Mouse (Mus musculus): ENCODE results near the gene Tbc1d9. TPM values are rescaled to one million over a fixed set of nuclear protein-coding genes. Genes with fewer than 3 reads are reported as not detected.

Tbc1d9 gene
- polyA plus RNA-seq, 1 experiment from 2014 or later: 0.41 TPM

GRCm38 (mm10) chr8:83202946-83203345 lies 37.8 kb downstream of the Tbc1d9 start:
- ATAC-seq (no peak), DNase-seq (no peak)
- Histone ChIP-seq H3K9ac (replicated peaks) (no peak overlapping the region), H3K36me3 (replicated peaks; ENCODE audit: insufficient read depth, low read length) (no peaks in the 10 kb centered on the region), H3K4me2 (ENCODE audit: low read depth, low read length) (no peak overlapping the region), H3K9me3 (ENCODE audit: low read length) (no peaks in the 10 kb centered on the region), H3K27ac (ENCODE audit: low read depth) (no peak overlapping the region), H3K27me3 (ENCODE audit: insufficient read depth, low read length) (no peaks in the 10 kb centered on the region), H3K4me1 (ENCODE audit: insufficient read depth) (peaks cover 6% of the 10 kb centered on the region; the same call in 1 of the 2 replicates), H3K4me3 (ENCODE audit: low read depth, low read length) (no peak overlapping the region)
- TF ChIP-seq EP300 (IDR thresholded peaks at IDR 0.05; ENCODE audit: low read depth): no peak
- 79% methylated on average over 11 of the region's 11 CpGs for WGBS (ENCODE audit: insufficient replicate concordance)

GRCm38 (mm10) chr8:83205907-83206306 lies 40.8 kb downstream of the Tbc1d9 start:
- no peak for DNase-seq
- Histone ChIP-seq H3K4me2 (ENCODE audit: low read depth, low read length) (no peak overlapping the region), H3K27me3 (ENCODE audit: insufficient read depth, low read length) (no peaks in the 10 kb centered on the region), H3K27ac (ENCODE audit: low read depth) (no peak overlapping the region), H3K4me1 (ENCODE audit: insufficient read depth) (peaks cover under 1% of the 10 kb centered on the region; the same call in 1 of the 2 replicates), H3K4me3 (ENCODE audit: low read depth, low read length) (no peak overlapping the region), H3K9ac (replicated peaks) (no peak overlapping the region), H3K9me3 (ENCODE audit: low read length) (no peaks in the 10 kb centered on the region), H3K36me3 (replicated peaks; ENCODE audit: insufficient read depth, low read length) (no peaks in the 10 kb centered on the region)
- TF ChIP-seq EP300 (IDR thresholded peaks at IDR 0.05; ENCODE audit: low read depth): no peak
- no peak for TF ChIP-seq CTCF (IDR thresholded peaks at IDR 0.05; ENCODE audit: low read depth)
- ATAC-seq: no peak
- 60% methylated on average over 7 of the region's 7 CpGs for WGBS (ENCODE audit: insufficient replicate concordance)

- H3K4me1 ChIP-seq (ENCODE audit: insufficient read depth): no peaks in the 10 kb centered on the region
- DNase-seq (no peak), ATAC-seq (no peak)
- no peak overlapping the region for H3K4me2 ChIP-seq (ENCODE audit: low read depth, low read length)
- no peak overlapping the region for H3K9ac ChIP-seq (replicated peaks)
- H3K36me3 ChIP-seq (replicated peaks; ENCODE audit: insufficient read depth, low read length): no peaks in the 10 kb centered on the region
- H3K9me3 ChIP-seq (ENCODE audit: low read length): no peaks in the 10 kb centered on the region
- H3K27ac ChIP-seq (ENCODE audit: low read depth): no peak overlapping the region
- WGBS (ENCODE audit: insufficient replicate concordance): 80% methylated on average over 4 of the region's 4 CpGs
- H3K27me3 ChIP-seq (ENCODE audit: insufficient read depth, low read length): no peaks in the 10 kb centered on the region
- TF ChIP-seq CTCF (IDR thresholded peaks at IDR 0.05; ENCODE audit: low read depth) (no peak), EP300 (IDR thresholded peaks at IDR 0.05; ENCODE audit: low read depth) (no peak)
- no peak overlapping the region for H3K4me3 ChIP-seq (ENCODE audit: low read depth, low read length)
These were observed 44.4 kb downstream of the Tbc1d9 start for GRCm38 (mm10) chr8:83209581-83209980.

- Histone ChIP-seq H3K4me2 (ENCODE audit: low read depth, low read length) (no peak overlapping the region), H3K9me3 (ENCODE audit: low read length) (no peaks in the 10 kb centered on the region), H3K27me3 (ENCODE audit: insufficient read depth, low read length) (no peaks in the 10 kb centered on the region), H3K4me1 (ENCODE audit: insufficient read depth) (peaks cover 9% of the 10 kb centered on the region), H3K4me3 (ENCODE audit: low read depth, low read length) (no peak overlapping the region), H3K9ac (replicated peaks) (no peak overlapping the region), H3K27ac (ENCODE audit: low read depth) (no peak overlapping the region), H3K36me3 (replicated peaks; ENCODE audit: insufficient read depth, low read length) (no peaks in the 10 kb centered on the region)
- ATAC-seq (no peak), DNase-seq (no peak)
- 83% methylated on average over 7 of the region's 7 CpGs for WGBS (ENCODE audit: insufficient replicate concordance)
- no peak for TF ChIP-seq CTCF (IDR thresholded peaks at IDR 0.05; ENCODE audit: low read depth)
- no peak for TF ChIP-seq EP300 (IDR thresholded peaks at IDR 0.05; ENCODE audit: low read depth)
These were observed 45.5 kb downstream of the Tbc1d9 start for GRCm38 (mm10) chr8:83210676-83211075.

- no peak overlapping the region for H3K9ac ChIP-seq (replicated peaks)
- ATAC-seq: peak; percentile 97
- peak overlapping the region; percentile 41; the same call in 1 of the 2 replicates for H3K27ac ChIP-seq (ENCODE audit: low read depth)
These were observed 49.9 kb downstream of the Tbc1d9 start for GRCm38 (mm10) chr8:83215065-83215464.

GRCm38 (mm10) chr8:83216520-83216919 lies 51.4 kb downstream of the Tbc1d9 start:
- 62% methylated on average over 6 of the region's 6 CpGs for WGBS (ENCODE audit: insufficient replicate concordance)
- Histone ChIP-seq H3K9me3 (ENCODE audit: low read length) (no peaks in the 10 kb centered on the region), H3K36me3 (replicated peaks; ENCODE audit: insufficient read depth, low read length) (no peaks in the 10 kb centered on the region), H3K4me2 (ENCODE audit: low read depth, low read length) (0 out of 2 replicates have a peak overlapping the region, but pooled peaks have one; percentile 1), H3K4me1 (ENCODE audit: insufficient read depth) (peaks cover 18% of the 10 kb centered on the region), H3K9ac (replicated peaks) (no peak overlapping the region), H3K27me3 (ENCODE audit: insufficient read depth, low read length) (no peaks in the 10 kb centered on the region), H3K4me3 (ENCODE audit: low read depth, low read length) (no peak overlapping the region), H3K27ac (ENCODE audit: low read depth) (no peak overlapping the region)
- DNase-seq (no peak), ATAC-seq (no peak)
- TF ChIP-seq EP300 (IDR thresholded peaks at IDR 0.05; ENCODE audit: low read depth) (no peak), CTCF (IDR thresholded peaks at IDR 0.05; ENCODE audit: low read depth) (no peak)

More at GRCm38 (mm10) chr8:83215065-83215464, 49.9 kb downstream of the Tbc1d9 start:
- H3K4me2 ChIP-seq (ENCODE audit: low read depth, low read length): peak overlapping the region; percentile 11; the same call in 1 of the 2 replicates
- H3K4me3 ChIP-seq (ENCODE audit: low read depth, low read length): no peak overlapping the region
- H3K27me3 ChIP-seq (ENCODE audit: insufficient read depth, low read length): no peaks in the 10 kb centered on the region
- TF ChIP-seq CTCF (IDR thresholded peaks at IDR 0.05; ENCODE audit: low read depth) (no peak), EP300 (IDR thresholded peaks at IDR 0.05; ENCODE audit: low read depth) (peak; percentile 98)
- no peaks in the 10 kb centered on the region for H3K9me3 ChIP-seq (ENCODE audit: low read length)
- peaks cover 18% of the 10 kb centered on the region for H3K4me1 ChIP-seq (ENCODE audit: insufficient read depth)
- DNase-seq: no peak
- WGBS (ENCODE audit: insufficient replicate concordance): 31% methylated on average over 5 of the region's 5 CpGs
- no peaks in the 10 kb centered on the region for H3K36me3 ChIP-seq (replicated peaks; ENCODE audit: insufficient read depth, low read length)

- peaks cover 18% of the 10 kb centered on the region for H3K4me1 ChIP-seq (ENCODE audit: insufficient read depth)
- H3K36me3 ChIP-seq (replicated peaks; ENCODE audit: insufficient read depth, low read length): no peaks in the 10 kb centered on the region
- TF ChIP-seq CTCF (IDR thresholded peaks at IDR 0.05; ENCODE audit: low read depth) (no peak), EP300 (IDR thresholded peaks at IDR 0.05; ENCODE audit: low read depth) (no peak)
- no peak overlapping the region for H3K4me2 ChIP-seq (ENCODE audit: low read depth, low read length)
- 73% methylated on average over 9 of the region's 9 CpGs for WGBS (ENCODE audit: insufficient replicate concordance)
- no peak for ATAC-seq
- no peaks in the 10 kb centered on the region for H3K27me3 ChIP-seq (ENCODE audit: insufficient read depth, low read length)
- H3K27ac ChIP-seq (ENCODE audit: low read depth): no peak overlapping the region
- H3K9ac ChIP-seq (replicated peaks): no peak overlapping the region
- no peak for DNase-seq
- no peak overlapping the region for H3K4me3 ChIP-seq (ENCODE audit: low read depth, low read length)
- no peaks in the 10 kb centered on the region for H3K9me3 ChIP-seq (ENCODE audit: low read length)
These were observed 52.0 kb downstream of the Tbc1d9 start for GRCm38 (mm10) chr8:83217196-83217595.
